Mouse (Mus musculus) stomach, postnatal 0 days (tissue): Measurements from ENCODE around the gene Ano8. TPM values are rescaled to one million over a fixed set of nuclear protein-coding genes. Genes with fewer than 3 reads are reported as not detected.
A peak's percentile ranks its signal among the peaks of the same experiment; 100 is the strongest.

ENCODE experiments used
- ATAC-seq: fragments of 200-750 bp; cut with Nextera tagmentation; 2 replicates; pipeline ENCODE4 v1.8.0; 2017; ENCODE audit not compliant: low FRiP score, low TSS enrichment
- DNase-seq: peaks from one replicate; pipeline ENCODE4 v3.0.0-alpha.2; 2016; ENCODE audit warnings: low spot score
- H3K27ac ChIP-seq: fragments of 300-500 bp; sonication (generic); replicated peaks from 2 replicates; pipeline ENCODE4 v1.5.1; 2014; ENCODE audit warnings: mild to moderate bottlenecking, control low read depth
- H3K27me3 ChIP-seq: fragments of 300-500 bp; sonication (generic); 2 replicates; pipeline ENCODE4 v1.6.1; 2014; ENCODE audit warnings: low read length; ENCODE audit not compliant: control insufficient read depth, insufficient read depth
- H3K36me3 ChIP-seq: fragments of 300-500 bp; sonication (generic); 2 replicates; pipeline ENCODE4 v1.6.1; 2014; ENCODE audit warnings: low read length, mixed read lengths; ENCODE audit not compliant: control insufficient read depth, insufficient read depth
- H3K4me1 ChIP-seq: fragments of 300-500 bp; sonication (generic); replicated peaks from 2 replicates; pipeline ENCODE4 v1.6.1; 2014; ENCODE audit warnings: antibody characterized with exemption; ENCODE audit not compliant: control insufficient read depth, insufficient read depth
- H3K4me2 ChIP-seq: fragments of 300-500 bp; sonication (generic); replicated peaks from 2 replicates; pipeline ENCODE4 v1.6.1; 2014; ENCODE audit warnings: low read depth, mild to moderate bottlenecking, control low read depth, moderate library complexity
- H3K4me3 ChIP-seq: fragments of 300-500 bp; sonication (generic); 2 replicates; pipeline ENCODE4 v1.5.1; 2014; ENCODE audit warnings: low read depth, low read length, control low read depth
- H3K9ac ChIP-seq: fragments of 300-500 bp; sonication (generic); 2 replicates; pipeline ENCODE4 v1.6.1; 2014; ENCODE audit warnings: mild to moderate bottlenecking, low read length, control low read depth, mixed read lengths
- H3K9me3 ChIP-seq: fragments of 300-500 bp; sonication (generic); 2 replicates; pipeline ENCODE4 v1.6.1; 2016; ENCODE audit warnings: low read length; ENCODE audit not compliant: control insufficient read depth
- CTCF ChIP-seq: IDR thresholded peaks from 2 replicates; pipeline ENCODE4 v1.5.1; 2016; ENCODE audit warnings: antibody characterized with exemption, low read depth, mild to moderate bottlenecking, moderate library complexity
- EP300 ChIP-seq: optimal IDR thresholded peaks from 2 replicates; pipeline ENCODE3; 2016; ENCODE audit warnings: antibody characterized with exemption
- WGBS: fragments of 180-500 bp; shearing (Covaris S2); extraction: QIAGEN DNeasy Blood & Tissue Kit; methylation state at CpG from one replicate; pipeline ENCODE4 v1.1.7; 2014; 5-methylcytosine and 5-hydroxymethylcytosine counted together
- polyA plus RNA-seq: library from polyadenylated mRNA; unstranded; fragments of >200 nt; fragmentation: Nextera tagmentation; extraction: Ambion mirVana; gene quantifications from 2 replicates; pipeline ENCODE4 v1.2.1, GENCODE M21; 2015

Ano8 gene
- polyA plus RNA-seq, 1 experiment from 2014 or later, result 0.68 TPM

- DNase-seq (no peak), ATAC-seq (no peak)
- Histone ChIP-seq H3K9ac (no peak overlapping the region), H3K36me3 (no peaks in the 10 kb centered on the region), H3K4me3 (no peak overlapping the region), H3K4me2 (peak overlapping the region; percentile 92; the same call in 1 of the 2 replicates), H3K4me1 (peaks cover 9% of the 10 kb centered on the region), H3K27me3 (no peaks in the 10 kb centered on the region), H3K9me3 (no peaks in the 10 kb centered on the region), H3K27ac (no peak overlapping the region)
- TF ChIP-seq EP300, result no peak
- TF ChIP-seq CTCF, result no peak
- WGBS, result 94% methylated on average over 19 of the region's 19 CpGs
These were observed 1.0 kb downstream of the Ano8 start for GRCm38 (mm10) chr8:71484736-71485135.

GRCm38 (mm10) chr8:71483932-71484331 lies 1.8 kb downstream of the Ano8 start:
- H3K4me3 ChIP-seq, result no peak overlapping the region
- no peaks in the 10 kb centered on the region for H3K36me3 ChIP-seq
- ATAC-seq (no peak), DNase-seq (peak; percentile 75)
- H3K4me1 ChIP-seq, result peaks cover 4% of the 10 kb centered on the region; the same call in 1 of the 2 replicates
- 62% methylated on average over 8 of the region's 8 CpGs for WGBS
- H3K9ac ChIP-seq, result no peak overlapping the region
- no peaks in the 10 kb centered on the region for H3K27me3 ChIP-seq
- no peak for TF ChIP-seq EP300
- TF ChIP-seq CTCF, result no peak
- no peak overlapping the region for H3K27ac ChIP-seq
- H3K4me2 ChIP-seq, result no peak overlapping the region
- H3K9me3 ChIP-seq, result no peaks in the 10 kb centered on the region

GRCm38 (mm10) chr8:71478943-71479342 lies 6.8 kb downstream of the Ano8 start:
- WGBS, result 98% methylated on average over 11 of the region's 11 CpGs
- TF ChIP-seq EP300 (no peak), CTCF (no peak)
- Histone ChIP-seq H3K9ac (no peak overlapping the region), H3K36me3 (no peaks in the 10 kb centered on the region), H3K9me3 (no peaks in the 10 kb centered on the region), H3K27me3 (no peaks in the 10 kb centered on the region), H3K4me2 (no peak overlapping the region), H3K27ac (no peak overlapping the region), H3K4me3 (no peak overlapping the region), H3K4me1 (no peaks in the 10 kb centered on the region)
- DNase-seq, result no peak
- ATAC-seq, result no peak

- ATAC-seq, result no peak
- H3K27ac ChIP-seq, result no peak overlapping the region
- H3K4me2 ChIP-seq, result peak overlapping the region; percentile 81
- H3K4me3 ChIP-seq, result peak overlapping the region; percentile 64; the same call in 1 of the 2 replicates
- DNase-seq, result no peak
- WGBS, result 52% methylated on average over 14 of the region's 14 CpGs
- TF ChIP-seq EP300 (no peak), CTCF (peak; percentile 68)
- H3K9ac ChIP-seq, result no peak overlapping the region
- no peaks in the 10 kb centered on the region for H3K4me1 ChIP-seq
- H3K9me3 ChIP-seq, result no peaks in the 10 kb centered on the region
- H3K27me3 ChIP-seq, result no peaks in the 10 kb centered on the region
- H3K36me3 ChIP-seq, result peaks cover 4% of the 10 kb centered on the region
These were observed 8.4 kb downstream of the Ano8 start for GRCm38 (mm10) chr8:71477196-71477845.

GRCm38 (mm10) chr8:71476099-71476940 lies 9.4 kb downstream of the Ano8 start:
- Histone ChIP-seq H3K9ac (peak overlapping the region; percentile 68), H3K36me3 (peaks cover 4% of the 10 kb centered on the region), H3K27ac (peak overlapping the region; percentile 86), H3K4me1 (no peaks in the 10 kb centered on the region), H3K4me2 (peak overlapping the region; percentile 81), H3K4me3 (peak overlapping the region; percentile 64), H3K9me3 (no peaks in the 10 kb centered on the region), H3K27me3 (no peaks in the 10 kb centered on the region)
- peak; percentile 77 for DNase-seq
- TF ChIP-seq EP300 (no peak), CTCF (peak; percentile 50)
- peak; percentile 71 for ATAC-seq
- WGBS, result 1% methylated on average over 42 of the region's 121 CpGs

GRCm38 (mm10) chr8:71475702-71476075 lies 10.1 kb downstream of the Ano8 start:
- peak overlapping the region; percentile 81 for H3K4me2 ChIP-seq
- no peak overlapping the region for H3K27ac ChIP-seq
- no peaks in the 10 kb centered on the region for H3K9me3 ChIP-seq
- DNase-seq, result no peak
- 24% methylated on average over 4 of the region's 4 CpGs for WGBS
- no peak for TF ChIP-seq CTCF
- no peak for TF ChIP-seq EP300
- no peaks in the 10 kb centered on the region for H3K27me3 ChIP-seq
- H3K4me3 ChIP-seq, result peak overlapping the region; percentile 64
- ATAC-seq, result no peak
- H3K9ac ChIP-seq, result peak overlapping the region; percentile 68; the same call in 1 of the 2 replicates
- H3K36me3 ChIP-seq, result peaks cover 4% of the 10 kb centered on the region
- no peaks in the 10 kb centered on the region for H3K4me1 ChIP-seq
